Mouse (Mus musculus) c-Kit-negative CD71-positive TER-119-positive erythroid progenitor cells, embryonic 14.5 days (primary cell): Measurements from ENCODE around the gene Rspo3.

ENCODE experiments used
- DNase-seq: peaks from one replicate; pipeline ENCODE4 v3.0.0-alpha.2; 2013; ENCODE audit warnings: low read depth, low spot score

Gene Rspo3

GRCm38 (mm10) chr10:29441297-29441696, 94.4 kb downstream of the Rspo3 start:
- DNase-seq = no peak

DNA sequence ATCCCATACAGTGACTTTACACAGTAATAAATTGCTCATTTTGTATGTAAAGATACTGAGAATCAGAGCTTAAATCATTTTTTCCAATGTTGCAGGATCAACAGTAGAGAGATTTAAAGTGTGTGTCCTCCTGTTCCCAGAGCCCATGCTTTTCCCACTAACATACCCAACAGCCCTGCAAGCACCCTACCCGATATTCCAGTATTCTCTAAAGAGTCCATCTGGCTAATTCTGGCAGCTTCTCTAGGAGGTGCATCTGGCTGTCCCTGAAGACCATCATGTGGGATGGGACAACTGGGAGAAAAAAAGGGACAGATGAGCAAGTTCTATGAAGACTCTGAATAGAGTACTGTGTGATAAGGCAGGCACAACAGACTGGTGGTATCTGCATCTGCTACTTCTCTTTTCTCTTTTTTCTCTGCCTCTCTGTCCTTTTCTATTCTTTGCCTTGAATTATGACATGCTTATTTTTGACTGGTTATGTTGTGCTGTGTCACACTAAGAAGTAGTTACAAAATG, 102.7 kb downstream of the Rspo3 start:
- DNase-seq = no peak

GRCm38 (mm10) chr10:29426660-29427059, 109.0 kb downstream of the Rspo3 start:
- DNase-seq = no peak

DNA sequence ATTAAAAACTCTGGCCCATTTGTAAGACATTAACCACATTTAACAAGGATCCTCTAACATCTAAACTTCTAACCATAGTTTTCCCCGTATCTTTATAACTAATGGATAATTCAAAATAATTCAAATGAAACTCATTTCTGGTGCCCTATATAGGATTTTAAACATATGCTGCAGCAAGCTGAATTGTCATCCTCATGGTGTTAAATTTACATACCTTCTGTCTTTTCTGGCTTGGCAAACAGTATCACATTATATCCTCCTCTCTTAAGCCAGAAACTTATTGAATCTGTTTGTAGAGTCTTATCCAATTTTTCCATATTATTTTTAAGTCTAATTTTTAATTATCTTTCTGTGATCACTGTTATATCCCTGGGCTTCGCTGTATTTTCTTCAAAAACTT, 111.1 kb downstream of the Rspo3 start:
- DNase-seq = no peak

- DNase-seq = no peak
Observed at GRCm38 (mm10) chr10:29414361-29414760, 121.3 kb downstream of the Rspo3 start.

GRCm38 (mm10) chr10:29402656-29403268, 132.9 kb downstream of the Rspo3 start:
- no peak for DNase-seq
